Mouse (Mus musculus) CD4-positive naive resting alpha-beta T cell, adult 57 days (primary cell): Measurements from ENCODE around the gene Ptprcap. TPM values are rescaled to one million over a fixed set of nuclear protein-coding genes. Genes with fewer than 3 reads are reported as not detected.

ENCODE experiments used
- total RNA-seq: library from RNA; stranded (reverse); gene quantifications from one replicate; pipeline ENCODE4 v1.2.4, GENCODE M21; 2023

Gene Ptprcap
- 260 TPM for total RNA-seq

DNA sequence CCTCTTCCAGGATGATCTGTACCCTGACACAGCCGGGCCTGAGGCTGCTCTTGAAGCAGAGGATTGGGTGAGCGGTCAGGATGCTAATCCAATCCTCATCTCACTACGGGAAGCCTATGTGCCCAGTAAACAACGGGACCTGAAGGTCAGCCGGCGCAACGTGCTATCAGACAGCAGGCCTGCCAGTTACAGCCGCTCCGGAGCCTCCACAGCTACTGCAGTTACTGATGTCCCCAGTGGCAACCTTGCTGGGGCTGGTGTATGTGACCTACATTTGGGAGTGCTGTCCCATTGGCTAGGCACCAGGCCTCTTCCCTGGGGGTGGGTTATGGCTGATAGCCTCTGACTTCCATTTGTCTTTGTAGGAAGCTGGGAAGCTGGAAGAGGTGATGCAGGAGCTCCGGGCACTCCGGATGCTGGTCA lies at the start of gene Ptprcap:
TSS of gene Ptprcap (plus strand) at position 373 of the 423 bp plus-strand sequence.

GRCm38 (mm10) chr19:4125741-4126696 lies 27.4 kb upstream of the Ptprcap start, which contains the start of gene Aip:
Aip (minus strand) TSS chr19:4125858.

GRCm38 (mm10) chr19:4139446-4139845 lies 14.0 kb upstream of the Ptprcap start, which contains the start of gene Gpr152:
Gpr152 (plus strand) TSS chr19:4139787.

GRCm38 (mm10) chr19:4143759-4144268 lies 9.6 kb upstream of the Ptprcap start, which contains the start of gene Cabp4:
Cabp4 (minus strand) TSS chr19:4144033.

DNA sequence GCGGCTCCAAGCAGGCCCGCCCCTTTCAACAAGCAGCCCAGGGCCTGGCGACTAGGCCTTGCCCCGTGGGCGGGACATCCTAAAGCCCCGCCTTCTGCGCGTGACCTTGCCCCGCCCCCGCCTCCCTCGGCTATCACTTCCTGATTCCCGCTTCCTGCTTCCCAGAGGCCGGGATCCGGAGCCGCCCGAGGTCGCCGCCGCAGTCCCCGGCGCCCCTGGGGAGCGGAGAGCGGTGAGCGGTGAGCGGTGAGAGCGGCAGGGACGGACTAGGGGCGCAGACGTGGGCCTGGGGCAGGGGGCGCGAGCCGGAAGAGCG lies 5.0 kb upstream of the Ptprcap start, which contains the start of gene Coro1b:
TSS of gene Coro1b (plus strand) at position 129 of the 316 bp plus-strand sequence.

GRCm38 (mm10) chr19:4162646-4163542 lies 9.5 kb downstream of the Ptprcap start, which contains the start of gene Rps6kb2:
Rps6kb2 (minus strand) TSS chr19:4163354.

DNA sequence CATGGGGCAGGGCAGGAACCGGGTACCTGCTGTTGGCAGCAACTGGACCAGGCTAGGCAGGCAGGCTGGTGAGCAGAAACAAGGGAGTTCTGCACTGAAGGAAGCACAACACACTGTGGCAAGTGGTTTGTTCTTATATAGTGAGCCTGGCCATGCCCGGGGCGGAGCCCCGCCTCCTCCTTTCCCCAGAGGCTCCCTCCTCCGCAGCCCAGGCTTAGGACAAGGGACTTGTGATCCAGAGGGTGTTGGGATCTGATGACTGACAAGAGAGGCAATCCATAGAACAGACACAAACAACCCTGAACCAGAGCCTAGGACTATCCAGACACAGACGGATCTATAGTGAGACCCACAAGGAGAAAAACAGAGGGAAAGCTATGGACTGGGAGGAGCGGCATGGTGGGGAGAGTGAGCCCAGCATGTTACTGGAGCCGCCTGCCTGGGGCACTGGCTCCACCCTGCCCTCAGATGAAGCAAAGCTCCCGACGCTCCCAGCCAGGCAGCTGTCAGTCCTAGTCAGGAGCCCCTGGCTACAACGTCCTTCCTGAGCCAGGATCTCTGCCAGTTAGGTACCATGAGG lies 22.1 kb downstream of the Ptprcap start, which contains the start of gene Carns1:
TSS of gene Carns1 (minus strand) at position 112 of the 580 bp plus-strand sequence.

DNA sequence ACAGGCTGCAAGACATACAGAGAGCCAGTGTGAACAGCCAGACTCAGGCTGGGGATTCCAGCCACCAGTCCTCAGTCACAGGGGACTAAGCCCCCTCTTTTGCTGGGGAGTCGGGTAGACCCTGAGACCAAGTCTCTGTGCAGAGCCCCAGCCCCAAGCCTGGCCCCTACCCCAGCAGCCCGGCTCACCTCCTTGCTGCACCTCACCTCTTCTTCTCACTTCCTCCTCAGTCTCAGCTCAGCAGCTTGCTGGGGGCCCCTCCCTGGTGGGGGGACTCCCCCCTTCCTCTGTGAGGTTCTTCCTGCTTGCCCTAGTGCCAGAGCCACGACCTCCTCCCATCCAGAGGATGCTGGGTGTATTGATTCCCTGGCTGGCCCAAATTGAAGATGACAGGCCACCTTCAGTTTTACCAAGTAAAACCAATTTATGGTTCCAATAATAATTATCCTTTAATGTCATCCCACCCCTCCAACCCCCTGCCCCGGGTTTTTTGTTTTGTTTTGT lies 37.5 kb downstream of the Ptprcap start, which contains the start of gene Tbc1d10c:
TSS of gene Tbc1d10c (minus strand) at position 454 of the 504 bp plus-strand sequence.

GRCm38 (mm10) chr19:4191528-4192250 lies 38.3 kb downstream of the Ptprcap start, which contains the start of gene Ppp1ca:
Ppp1ca (plus strand) TSS chr19:4192065.

GRCm38 (mm10) chr19:4201291-4201909 lies 48.0 kb downstream of the Ptprcap start, which contains the start of gene Rad9a:
Rad9a (minus strand) TSS chr19:4201662.

Other genes starting within 250 kb of the Ptprcap start
- gene Tcirg1, start 246.5 kb upstream of the Ptprcap start, total RNA-seq = 58.1 TPM
- 53.0 TPM for gene Ndufs8, start 240.8 kb upstream of the Ptprcap start, total RNA-seq
- 0.86 TPM for gene Aldh3b1, start 223.8 kb upstream of the Ptprcap start, total RNA-seq
- 27.8 TPM for gene Unc93b1, start 218.4 kb upstream of the Ptprcap start, total RNA-seq
- gene Aldh3b3, start 195.0 kb upstream of the Ptprcap start, total RNA-seq = not detected
- gene Aldh3b2, start 181.3 kb upstream of the Ptprcap start, total RNA-seq = not detected
- not detected for gene Acy3, start 167.0 kb upstream of the Ptprcap start, total RNA-seq
- not detected for gene Tbx10, start 160.9 kb upstream of the Ptprcap start, total RNA-seq
- gene Nudt8, start 153.0 kb upstream of the Ptprcap start, total RNA-seq = 9.0 TPM
- 1.7 TPM for gene Gm49405, start 153.0 kb upstream of the Ptprcap start, total RNA-seq
- gene Doc2g, start 150.3 kb upstream of the Ptprcap start, total RNA-seq = 3.0 TPM
- 85.1 TPM for gene Ndufv1, start 140.8 kb upstream of the Ptprcap start, total RNA-seq
- 196 TPM for gene Gstp1, start 115.6 kb upstream of the Ptprcap start, total RNA-seq
- gene Gstp2, start 107.6 kb upstream of the Ptprcap start, total RNA-seq = 21.0 TPM
- gene Gstp3, start 94.0 kb upstream of the Ptprcap start, total RNA-seq = 32.9 TPM
- gene Cabp2, start 72.0 kb upstream of the Ptprcap start, total RNA-seq = not detected
- 186 TPM for gene Cdk2ap2, start 56.4 kb upstream of the Ptprcap start, total RNA-seq
- 314 TPM for gene Pitpnm1, start 53.6 kb upstream of the Ptprcap start, total RNA-seq
- gene Aip, start 27.7 kb upstream of the Ptprcap start, total RNA-seq = 151 TPM
- 0.80 TPM for gene Gpr152, start 13.8 kb upstream of the Ptprcap start, total RNA-seq
- 1.1 TPM for gene Cabp4, start 9.6 kb upstream of the Ptprcap start, total RNA-seq
- 129 TPM for gene Coro1b, start 5.0 kb upstream of the Ptprcap start, total RNA-seq
- gene Rps6kb2, start 9.8 kb downstream of the Ptprcap start, total RNA-seq = 35.8 TPM
- gene Carns1, start 21.9 kb downstream of the Ptprcap start, total RNA-seq = 69.3 TPM
- gene Tbc1d10c, start 37.7 kb downstream of the Ptprcap start, total RNA-seq = 305 TPM
- gene Ppp1ca, start 38.5 kb downstream of the Ptprcap start, total RNA-seq = 351 TPM
- gene Rad9a, start 48.1 kb downstream of the Ptprcap start, total RNA-seq = 45.2 TPM
- 143 TPM for gene Clcf1, start 60.6 kb downstream of the Ptprcap start, total RNA-seq
- not detected for gene AC109138.7, start 60.8 kb downstream of the Ptprcap start, total RNA-seq
- 66.6 TPM for gene Pold4, start 78.3 kb downstream of the Ptprcap start, total RNA-seq
- 18.6 TPM for gene Ssh3, start 115.6 kb downstream of the Ptprcap start, total RNA-seq
- gene Ankrd13d, start 129.5 kb downstream of the Ptprcap start, total RNA-seq = 20.5 TPM
- gene Grk2, start 152.6 kb downstream of the Ptprcap start, total RNA-seq = 338 TPM
- 153 TPM for gene Kdm2a, start 244.7 kb downstream of the Ptprcap start, total RNA-seq